Mouse (Mus musculus) heart, adult 2 months (tissue): ENCODE results near the gene Paf1. TPM values are rescaled to one million over a fixed set of nuclear protein-coding genes. Genes with fewer than 3 reads are reported as not detected.

Source experiments
- DNase-seq, 2 experiments: peaks; one replicate each; pipeline ENCODE4 v3.0.0; 2021
- H3K27ac ChIP-seq: fragments of 200-600 bp; 2 replicates; pipeline ENCODE4 v1.8.1; 2022
- H3K27me3 ChIP-seq: fragments of 200-500 bp; 2 replicates; pipeline ENCODE4 v1.6.1; 2012; ENCODE audit warnings: mild to moderate bottlenecking, low read length, inconsistent platforms, mixed read lengths; ENCODE audit not compliant: control insufficient read depth, insufficient read depth
- H3K36me3 ChIP-seq: fragments of 200-500 bp; 2 replicates; pipeline ENCODE4 v1.6.1; 2012; ENCODE audit warnings: low read length, inconsistent platforms; ENCODE audit not compliant: control insufficient read depth, insufficient read depth
- H3K4me1 ChIP-seq: fragments of 200-500 bp; 2 replicates; pipeline ENCODE4 v1.6.1; 2011; ENCODE audit warnings: low read length; ENCODE audit not compliant: control insufficient read depth, insufficient read depth
- H3K4me3 ChIP-seq: fragments of 200-600 bp; 2 replicates; pipeline ENCODE4 v1.8.1; 2022
- H3K79me2 ChIP-seq: fragments of 200-500 bp; replicated peaks from 2 replicates; pipeline ENCODE4 v1.6.1; 2012; ENCODE audit warnings: mild to moderate bottlenecking, inconsistent platforms, low read length, moderate library complexity, mixed read lengths; ENCODE audit not compliant: control insufficient read depth, insufficient read depth
- H3K9ac ChIP-seq: fragments of 200-500 bp; 2 replicates; pipeline ENCODE4 v1.6.1; 2012; ENCODE audit warnings: low read depth, mild to moderate bottlenecking, control low read depth, inconsistent platforms, low read length, mixed read lengths
- CTCF ChIP-seq: fragments of 200-600 bp; IDR thresholded peaks from 2 replicates; pipeline ENCODE4 v1.8.1; 2022; ENCODE audit warnings: antibody characterized with exemption, mild to moderate bottlenecking, moderate library complexity
- EP300 ChIP-seq: fragments of 200-500 bp; IDR thresholded peaks from 2 replicates; pipeline ENCODE4 v1.6.1; 2011; ENCODE audit warnings: low read depth, low read length, control low read depth; ENCODE audit not compliant: insufficient read depth
- POLR2A ChIP-seq: fragments of 200-500 bp; IDR thresholded peaks from 2 replicates; pipeline ENCODE4 v1.6.1; 2011; ENCODE audit warnings: mild to moderate bottlenecking, low read depth, low read length, control low read depth; ENCODE audit not compliant: insufficient read depth
- WGBS: fragments of 180-500 bp; shearing (Covaris S2); methylation state at CpG from one replicate; pipeline ENCODE4 v1.1.7; 2018; 5-methylcytosine and 5-hydroxymethylcytosine counted together
- intact Hi-C: fragments of 180-260 bp; cut with DNase I; formaldehyde crosslinking; loops from one replicate; pipeline ENCODE4 v1.15.1; 2025
- polyA plus RNA-seq: library from polyadenylated mRNA; depleted of rRNA; stranded (reverse); fragments of >200 nt; gene quantifications from 2 replicates; pipeline ENCODE4 v1.2.3, GENCODE M21; 2012
- total RNA-seq, 2 experiments: library from RNA; stranded (reverse); gene quantifications; 2 replicates each; pipeline ENCODE4 v1.2.3; 2021

Paf1 gene
- total and polyA plus RNA-seq, 3 experiments: 41.3 to 67.0 (median 42.1) TPM

DNA sequence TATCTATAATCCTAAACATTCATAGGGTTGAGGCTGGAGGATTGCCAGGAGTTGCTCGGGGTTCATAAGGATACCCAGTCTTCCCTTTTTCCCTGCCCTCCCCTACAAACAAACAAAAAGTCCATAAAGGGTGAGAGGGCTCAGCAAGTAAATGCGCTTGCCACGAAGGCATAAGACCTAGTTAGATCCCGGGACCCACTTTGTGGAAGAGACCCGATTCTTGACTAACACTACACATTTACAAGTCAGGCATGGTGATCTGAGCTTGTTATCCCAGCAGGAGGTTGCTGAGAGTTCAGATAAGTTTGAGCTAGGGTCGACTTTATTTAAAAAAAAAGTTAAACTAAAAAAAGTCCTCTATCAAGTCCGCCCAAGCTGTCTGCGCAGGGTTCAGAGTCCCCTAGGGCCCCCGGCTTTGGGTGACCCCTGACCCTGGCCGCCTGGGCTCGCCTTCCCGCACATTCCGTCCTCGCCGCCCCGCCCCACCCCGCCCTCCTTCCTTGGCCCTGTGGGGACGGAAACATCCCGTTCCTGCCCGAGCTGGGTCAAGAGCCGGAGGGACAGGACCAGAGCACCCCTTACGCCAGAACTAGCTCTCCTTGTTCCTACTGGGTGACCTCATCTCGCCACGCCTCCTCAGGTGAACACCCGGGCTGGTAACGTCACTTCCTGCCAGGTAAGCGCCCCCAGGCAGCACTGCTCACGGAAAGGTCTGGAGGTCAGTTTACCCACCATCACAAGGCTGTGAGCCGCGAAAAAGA is 16.6 kb upstream of the Paf1 start:
- 2% methylated on average over 30 of the region's 30 CpGs for WGBS
- no peaks in the 10 kb centered on the region for H3K27me3 ChIP-seq
- H3K4me3 ChIP-seq: peak overlapping the region; percentile 88
- H3K9ac ChIP-seq: peak overlapping the region; percentile 71
- intact Hi-C loops: no loop called here
- no peaks in the 10 kb centered on the region; the same call in 1 of the 2 replicates for H3K79me2 ChIP-seq
- peaks cover 7% of the 10 kb centered on the region for H3K4me1 ChIP-seq
- peak; percentile 88 to 91 for DNase-seq
- peak overlapping the region; percentile 93 for H3K27ac ChIP-seq
- H3K36me3 ChIP-seq: peaks cover 5% of the 10 kb centered on the region; the same call in 1 of the 2 replicates
- TF ChIP-seq EP300 (peak; percentile 100), POLR2A (peak; percentile 88), CTCF (no peak)

- H3K27me3 ChIP-seq: no peaks in the 10 kb centered on the region
- peak overlapping the region; percentile 97 for H3K9ac ChIP-seq
- peak overlapping the region; percentile 93 for H3K27ac ChIP-seq
- intact Hi-C loops: no loop called here
- DNase-seq: peak; percentile 58 to 75
- peaks cover 5% of the 10 kb centered on the region; the same call in 1 of the 2 replicates for H3K36me3 ChIP-seq
- H3K79me2 ChIP-seq: no peaks in the 10 kb centered on the region; the same call in 1 of the 2 replicates
- peak overlapping the region; percentile 88 for H3K4me3 ChIP-seq
- 12% methylated on average over 18 of the region's 18 CpGs for WGBS
- peaks cover 9% of the 10 kb centered on the region for H3K4me1 ChIP-seq
- no peak for TF ChIP-seq EP300
- TF ChIP-seq POLR2A: no peak
- TF ChIP-seq CTCF: no peak
Observed at GRCm38 (mm10) chr7:28377190-28378065, 15.3 kb upstream of the Paf1 start.

- Histone ChIP-seq H3K4me3 (peak overlapping the region; percentile 88), H3K4me1 (peaks cover 16% of the 10 kb centered on the region), H3K27ac (peak overlapping the region; percentile 93), H3K79me2 (no peaks in the 10 kb centered on the region; the same call in 1 of the 2 replicates), H3K27me3 (no peaks in the 10 kb centered on the region), H3K36me3 (peaks cover 5% of the 10 kb centered on the region; the same call in 1 of the 2 replicates), H3K9ac (peak overlapping the region; percentile 97)
- TF ChIP-seq EP300 (0 out of 2 replicates have a peak, but pooled peaks have one; percentile 2), POLR2A (peak; percentile 44), CTCF (no peak)
- WGBS: 1% methylated on average over 32 of the region's 32 CpGs
- intact Hi-C loops: no loop called here
- peak; percentile 82 for DNase-seq
Observed at GRCm38 (mm10) chr7:28378066-28378690, 14.6 kb upstream of the Paf1 start.

- Histone ChIP-seq H3K27me3 (no peaks in the 10 kb centered on the region), H3K4me3 (peak overlapping the region; percentile 88), H3K9ac (peak overlapping the region; percentile 97), H3K36me3 (peaks cover 5% of the 10 kb centered on the region; the same call in 1 of the 2 replicates), H3K4me1 (peaks cover 21% of the 10 kb centered on the region), H3K79me2 (no peaks in the 10 kb centered on the region; the same call in 1 of the 2 replicates), H3K27ac (peak overlapping the region; percentile 93)
- intact Hi-C loops: no loop called here
- WGBS: under 1% methylated on average over 53 of the region's 53 CpGs
- TF ChIP-seq POLR2A (peak; percentile 100), CTCF (no peak), EP300 (0 out of 2 replicates have a peak, but pooled peaks have one; percentile 29)
- peak; percentile 98 for DNase-seq
Observed at GRCm38 (mm10) chr7:28378769-28379651, 13.7 kb upstream of the Paf1 start.
